Mouse (Mus musculus) granulocyte monocyte progenitor cell, adult 5-6 weeks (primary cell): ENCODE results near the gene Ehhadh. TPM values are rescaled to one million over a fixed set of nuclear protein-coding genes. Genes with fewer than 3 reads are reported as not detected.

ENCODE experiments used
- ATAC-seq: replicated peaks from 2 replicates; pipeline ENCODE4 v1.8.0; 2016; ENCODE audit warnings: mild to moderate bottlenecking, moderate TSS enrichment, inconsistent platforms; ENCODE audit not compliant: poor library complexity, severe bottlenecking
- total RNA-seq, 2 experiments: library from RNA; stranded (forward) in 1 of 2; stranded (reverse) in 1 of 2; fragments of 200-712, 200-1000 nt in 1 of 2; fragments of >200 nt in 1 of 2; fragmentation: Nextera tagmentation in 1 of 2; gene quantifications; 2 replicates each; pipeline ENCODE4 v1.2.3; 2014 to 2017

Ehhadh gene
- total RNA-seq, 2 experiments from 2014 or later: 1.8 to 2.8 TPM

- no peak for ATAC-seq
Measured at GRCm38 (mm10) chr16:21742191-21742870, 45.3 kb downstream of the Ehhadh start.

GRCm38 (mm10) chr16:21741542-21741941 lies 46.1 kb downstream of the Ehhadh start:
- ATAC-seq: no peak

DNA sequence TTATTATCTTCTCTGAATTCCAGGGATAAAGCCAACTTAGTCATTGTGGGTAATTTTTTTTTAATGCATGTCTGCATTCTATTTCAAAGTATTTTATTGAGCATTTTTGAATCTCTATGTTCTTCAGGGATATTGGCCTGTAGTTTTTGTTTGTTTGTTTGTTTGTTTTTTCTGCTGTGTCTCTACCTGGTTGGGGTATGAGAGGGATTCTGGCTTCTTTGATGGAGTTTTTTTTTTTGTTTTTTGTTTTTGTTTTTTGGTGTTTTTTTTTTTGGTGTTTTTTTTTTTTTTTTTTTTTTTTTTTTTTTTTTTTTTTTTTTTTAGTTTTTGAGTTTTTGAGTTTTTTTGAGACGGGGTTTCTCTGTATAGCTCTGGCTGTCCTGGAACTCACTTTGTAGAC lies 52.0 kb downstream of the Ehhadh start:
- no peak for ATAC-seq

DNA sequence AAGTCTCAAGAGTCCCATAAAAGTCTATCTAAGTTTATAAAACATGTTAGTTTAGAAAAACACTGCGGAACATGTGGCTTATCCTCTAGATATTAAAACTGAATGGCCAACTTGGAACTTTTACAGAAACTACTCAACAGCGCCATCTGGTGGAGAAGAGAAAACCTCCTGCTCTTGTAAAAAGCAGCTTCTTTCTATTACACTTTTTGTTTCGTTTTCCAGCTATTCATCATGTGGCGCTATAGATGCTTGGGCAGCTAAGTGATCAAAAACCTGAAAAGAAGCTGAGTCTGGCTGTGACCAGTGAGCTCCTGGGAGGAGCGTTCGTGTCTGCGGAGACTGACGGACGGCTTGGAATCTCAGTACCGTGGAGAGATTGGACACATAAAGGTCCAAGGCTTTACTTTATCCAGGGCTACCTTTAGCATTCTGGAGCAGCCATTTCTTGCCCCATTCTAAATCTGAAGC lies 59.7 kb downstream of the Ehhadh start:
- peak; percentile 42; the same call in 1 of the 2 replicates for ATAC-seq

GRCm38 (mm10) chr16:21727421-21727820 lies 60.2 kb downstream of the Ehhadh start:
- ATAC-seq: no peak

GRCm38 (mm10) chr16:21724261-21724660 lies 63.3 kb downstream of the Ehhadh start:
- ATAC-seq: no peak

DNA sequence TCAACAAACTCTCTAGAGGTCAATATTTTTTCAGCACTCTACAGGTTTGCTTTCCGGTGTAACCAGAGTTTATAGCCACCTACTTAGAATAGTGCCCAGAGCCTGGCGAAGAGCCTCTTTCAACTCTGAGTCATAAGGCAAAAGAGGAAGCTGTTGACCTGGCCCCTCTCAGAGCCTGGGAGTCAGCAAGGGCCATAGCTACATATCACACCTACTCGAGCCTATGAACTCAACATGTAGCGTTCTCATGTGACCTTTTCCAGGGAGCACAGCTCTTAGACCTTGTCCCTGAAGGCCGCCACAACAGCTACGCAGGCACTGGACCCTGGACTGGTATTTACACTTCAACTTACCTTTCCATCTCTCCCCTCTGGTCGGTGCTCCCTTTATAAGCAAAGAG lies 67.8 kb downstream of the Ehhadh start:
- ATAC-seq: peak; percentile 67

DNA sequence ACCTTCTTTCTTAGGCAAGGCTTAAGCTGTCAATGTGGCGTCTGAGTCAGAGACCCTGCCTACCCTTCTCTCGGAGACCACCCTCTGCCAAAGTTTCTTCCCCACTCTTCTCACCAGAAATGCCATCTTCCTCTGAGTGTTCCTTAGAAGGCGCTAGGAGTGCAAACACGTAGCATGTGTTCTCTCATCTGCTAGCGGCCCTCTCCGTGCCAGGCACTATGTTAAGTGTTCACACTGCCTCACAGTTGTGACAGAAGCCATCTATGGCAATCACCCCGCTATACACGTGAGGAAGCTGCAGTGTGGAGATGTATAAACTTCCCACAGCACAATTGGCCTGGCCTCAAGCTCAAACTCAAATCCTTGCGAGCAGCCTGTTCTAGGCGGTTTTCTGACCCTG lies 73.1 kb downstream of the Ehhadh start:
- no peak for ATAC-seq

Other genes with a start within 250 kb of the Ehhadh start
- gene 2510009E07Rik, start 93.1 kb downstream of the Ehhadh start, total RNA-seq (2014; fragmentation: Nextera tagmentation): 0.51 and 1.5 TPM in 2 replicates
- 0.13 and 0.52 TPM in 2 replicates for gene 2510009E07Rik, start 93.1 kb downstream of the Ehhadh start, total RNA-seq (2017)
- gene Map3k13, start 6.5 kb upstream of the Ehhadh start, total RNA-seq (2014; fragmentation: Nextera tagmentation): 0.64 TPM in 1 of 2 replicates, not detected in the other
- 0.22 TPM in 1 of 2 replicates, not detected in the other for gene Map3k13, start 6.5 kb upstream of the Ehhadh start, total RNA-seq (2017)
- 22.0 and 24.7 TPM in 2 replicates for gene Tmem41a, start 159.7 kb upstream of the Ehhadh start, total RNA-seq (2014; fragmentation: Nextera tagmentation)
- gene Tmem41a, start 159.7 kb upstream of the Ehhadh start, total RNA-seq (2017): 9.7 and 11.0 TPM in 2 replicates
- gene Liph, start 207.9 kb upstream of the Ehhadh start, total RNA-seq (2014; fragmentation: Nextera tagmentation): 0.53 TPM in 1 of 2 replicates, not detected in the other
- not detected in 2 replicates for gene Liph, start 207.9 kb upstream of the Ehhadh start, total RNA-seq (2017)
- 37.0 and 40.1 TPM in 2 replicates for gene Senp2, start 221.7 kb upstream of the Ehhadh start, total RNA-seq (2014; fragmentation: Nextera tagmentation)
- gene Senp2, start 221.7 kb upstream of the Ehhadh start, total RNA-seq (2017): 30.1 and 44.9 TPM in 2 replicates